Mouse (Mus musculus): ENCODE data around the gene Cyp2g1. TPM values are rescaled to one million over a fixed set of nuclear protein-coding genes. Genes with fewer than 3 reads are reported as not detected.

The Cyp2g1 gene
- polyA plus RNA-seq (2015; fragmentation: Nextera tagmentation; extraction: Ambion mirVana) = not detected in 2 replicates

DNA sequence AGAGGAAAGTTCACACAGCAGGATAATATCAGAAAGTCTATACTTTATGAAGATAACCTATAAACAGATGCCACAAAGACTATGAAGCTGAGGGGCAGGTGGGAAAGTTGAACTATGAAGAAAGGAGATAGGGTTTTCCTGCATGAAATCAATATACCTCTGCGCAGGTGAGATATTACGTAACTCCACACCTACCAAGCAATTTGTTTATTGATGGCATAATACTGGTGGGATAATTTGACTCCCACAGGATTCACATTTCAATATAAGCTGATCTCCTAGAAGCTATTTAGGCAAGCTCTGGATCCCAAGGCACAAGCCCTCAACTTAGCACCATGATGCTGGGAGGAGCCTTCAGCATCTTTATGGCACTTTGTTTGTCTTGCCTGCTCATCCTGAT is at the start of gene Cyp2g1:
Cyp2g1 (plus strand) TSS at position 301 of the 400 bp plus-strand sequence.
- H3K4me2 ChIP-seq = no peak within 1 kb of the TSS
- H3K27me3 ChIP-seq (replicated peaks) = no peaks in the 10 kb centered on the region
- no peak within 1 kb of the TSS for H3K4me3 ChIP-seq (replicated peaks)
- no peak within 1 kb of the TSS for H3K9ac ChIP-seq
- no peaks in the 10 kb centered on the region for H3K9me3 ChIP-seq
- no peak within 1 kb of the TSS for H3K27ac ChIP-seq
- no peaks in the 10 kb centered on the region for H3K36me3 ChIP-seq
- ATAC-seq (ENCODE audit: insufficient read depth, low FRiP score, low read depth) = no peak
- no peaks in the 10 kb centered on the region for H3K4me1 ChIP-seq
- WGBS = 88% methylated on average over 2 of the region's 2 CpGs

DNA sequence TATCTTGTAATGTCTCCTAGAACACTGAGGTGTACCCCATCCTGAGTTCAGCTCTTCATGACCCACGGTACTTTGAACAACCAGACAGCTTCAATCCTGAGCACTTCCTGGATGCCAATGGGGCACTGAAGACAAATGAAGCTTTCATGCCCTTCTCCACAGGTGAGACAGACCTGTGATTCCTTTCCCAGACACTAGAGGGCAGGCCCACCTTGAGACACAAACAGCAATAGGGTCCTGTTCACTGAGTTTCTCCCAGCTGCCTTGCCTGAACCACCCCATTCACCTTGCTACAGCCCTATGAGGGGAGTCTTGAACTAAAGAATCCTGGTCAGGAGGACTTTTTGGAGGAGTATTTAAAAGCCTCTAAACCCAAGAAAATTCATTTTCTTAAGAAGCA is 41.6 kb upstream of the Cyp2g1 start:
- Histone ChIP-seq H3K4me2 (no peak overlapping the region), H3K27ac (no peak overlapping the region), H3K9ac (no peak overlapping the region), H3K9me3 (no peaks in the 10 kb centered on the region), H3K27me3 (replicated peaks) (no peaks in the 10 kb centered on the region), H3K4me1 (no peaks in the 10 kb centered on the region), H3K4me3 (replicated peaks) (no peak overlapping the region), H3K36me3 (no peaks in the 10 kb centered on the region)
- no peak for ATAC-seq (ENCODE audit: insufficient read depth, low FRiP score, low read depth)
- 68% methylated on average over 1 of the region's 1 CpGs for WGBS

DNA sequence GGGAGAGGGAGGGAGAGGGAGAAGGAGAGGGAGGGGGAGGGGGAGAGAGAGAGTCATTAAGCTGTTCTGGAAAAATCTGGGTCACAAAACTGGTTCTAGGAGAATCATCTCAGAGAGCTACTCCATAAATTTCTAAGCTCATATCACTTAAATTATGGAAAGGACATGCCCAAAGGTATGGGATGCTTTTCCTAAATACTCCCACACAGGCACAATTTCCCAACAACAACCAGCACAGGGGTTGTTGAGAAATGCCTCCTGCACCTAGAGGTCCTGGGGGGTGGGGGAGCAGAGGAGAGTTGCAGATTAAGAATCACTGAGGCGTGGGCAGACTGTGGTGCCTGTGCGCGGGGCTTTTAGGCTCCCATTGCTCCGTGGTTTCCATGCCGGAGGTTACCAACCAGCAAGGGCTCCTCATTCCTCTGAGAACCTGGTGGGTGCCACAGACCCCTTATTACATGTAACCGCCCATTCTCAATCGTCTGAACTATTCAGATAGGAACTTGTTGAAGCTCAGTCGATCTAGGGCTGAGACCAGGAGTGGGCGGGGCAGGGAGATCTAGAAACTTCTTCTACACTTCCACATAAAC is 38.7 kb upstream of the Cyp2g1 start:
- no peak overlapping the region for H3K4me2 ChIP-seq
- H3K4me1 ChIP-seq = no peaks in the 10 kb centered on the region
- no peak overlapping the region for H3K9ac ChIP-seq
- ATAC-seq (ENCODE audit: insufficient read depth, low FRiP score, low read depth) = no peak
- H3K9me3 ChIP-seq = no peaks in the 10 kb centered on the region
- no peak overlapping the region for H3K4me3 ChIP-seq (replicated peaks)
- no peak overlapping the region for H3K27ac ChIP-seq
- 72% methylated on average over 9 of the region's 9 CpGs for WGBS
- no peaks in the 10 kb centered on the region for H3K36me3 ChIP-seq
- H3K27me3 ChIP-seq (replicated peaks) = no peaks in the 10 kb centered on the region

DNA sequence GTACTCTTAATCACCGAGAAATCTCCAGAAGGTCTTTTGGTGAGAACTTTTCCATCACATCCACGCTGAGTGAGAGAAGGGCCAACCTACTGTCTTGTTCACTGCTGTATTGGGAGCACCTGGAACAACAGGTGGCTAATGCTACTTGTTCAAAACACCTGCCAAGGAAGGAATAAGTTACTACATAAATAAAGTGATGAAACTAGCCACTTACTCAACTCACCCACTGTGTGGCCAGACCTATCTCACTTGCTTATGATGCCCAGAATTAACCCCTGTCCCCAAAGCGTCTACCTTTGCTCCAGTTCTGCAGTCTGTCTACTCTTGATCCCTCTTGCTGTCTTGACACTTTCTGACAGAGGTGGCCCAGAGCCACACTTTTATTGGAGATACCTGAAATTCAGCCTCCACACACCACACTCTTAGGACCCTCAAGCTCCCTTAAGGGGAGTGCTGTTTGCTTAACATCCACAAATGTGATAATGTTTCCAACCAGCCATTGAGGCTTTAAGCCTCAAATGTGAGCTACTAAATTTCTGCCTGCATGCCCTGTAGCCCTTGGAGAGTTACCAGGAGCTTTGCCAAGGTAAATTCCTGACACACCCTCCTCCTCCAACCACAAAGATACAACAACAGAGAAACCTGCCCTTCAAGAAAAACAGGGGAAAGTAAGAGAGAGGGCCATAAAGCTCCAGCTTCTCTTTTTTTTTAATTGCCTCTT is 35.7 kb upstream of the Cyp2g1 start:
- Histone ChIP-seq H3K4me1 (no peaks in the 10 kb centered on the region), H3K9ac (no peak overlapping the region), H3K4me3 (replicated peaks) (no peak overlapping the region), H3K27ac (peak overlapping the region; percentile 62), H3K36me3 (no peaks in the 10 kb centered on the region), H3K4me2 (no peak overlapping the region), H3K27me3 (replicated peaks) (no peaks in the 10 kb centered on the region), H3K9me3 (no peaks in the 10 kb centered on the region)
- ATAC-seq (ENCODE audit: insufficient read depth, low FRiP score, low read depth) = no peak
- 79% methylated on average over 3 of the region's 3 CpGs for WGBS

DNA sequence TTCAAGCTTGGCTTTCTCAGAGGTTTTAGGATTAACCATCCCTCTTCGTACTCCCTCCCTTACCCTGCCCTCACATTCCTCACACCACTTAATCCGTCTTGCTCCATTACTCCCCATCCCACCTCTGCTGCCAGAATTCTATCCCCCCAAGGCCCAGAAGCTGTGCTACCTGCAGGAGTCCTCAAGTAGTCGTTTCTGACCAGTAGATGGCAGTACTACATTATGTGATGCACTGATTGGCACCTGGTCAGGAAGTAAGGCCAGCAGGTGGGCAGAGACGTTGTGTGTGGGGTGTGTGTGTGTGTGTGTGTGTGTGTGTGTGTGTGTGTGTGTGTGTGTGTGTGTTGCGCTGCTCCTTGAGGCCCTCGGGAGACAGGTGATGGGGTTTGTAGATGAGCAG is 32.8 kb upstream of the Cyp2g1 start:
- H3K4me2 ChIP-seq = no peak overlapping the region
- WGBS = 13% methylated on average over 6 of the region's 6 CpGs
- no peak overlapping the region for H3K9ac ChIP-seq
- H3K9me3 ChIP-seq = no peaks in the 10 kb centered on the region
- H3K36me3 ChIP-seq = no peaks in the 10 kb centered on the region
- H3K27ac ChIP-seq = no peak overlapping the region
- H3K27me3 ChIP-seq (replicated peaks) = no peaks in the 10 kb centered on the region
- peak; percentile 62 for ATAC-seq (ENCODE audit: insufficient read depth, low FRiP score, low read depth)
- no peak overlapping the region for H3K4me3 ChIP-seq (replicated peaks)
- no peaks in the 10 kb centered on the region for H3K4me1 ChIP-seq

DNA sequence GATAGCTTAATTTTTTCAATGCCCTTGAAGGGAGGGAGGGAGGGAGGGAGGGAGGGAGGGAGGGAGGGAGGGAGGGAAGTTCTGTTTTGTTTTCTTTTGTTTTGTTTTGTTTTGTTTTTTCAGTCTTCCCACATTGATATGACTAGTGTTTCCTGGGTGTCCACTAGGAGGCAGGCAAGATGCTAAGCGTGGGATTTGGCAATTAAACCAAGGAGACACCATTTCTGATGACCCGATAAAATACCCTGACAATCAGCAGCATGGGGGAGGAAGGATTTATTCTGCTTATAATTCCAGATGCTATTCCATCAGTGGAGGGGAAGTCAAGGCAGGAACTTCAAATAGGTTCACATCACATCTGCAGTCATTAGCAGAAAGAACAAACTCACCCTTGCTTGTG is 30.9 kb upstream of the Cyp2g1 start:
- ATAC-seq (ENCODE audit: insufficient read depth, low FRiP score, low read depth) = no peak
- H3K9me3 ChIP-seq = no peaks in the 10 kb centered on the region
- H3K36me3 ChIP-seq = no peaks in the 10 kb centered on the region
- H3K4me3 ChIP-seq (replicated peaks) = no peak overlapping the region
- no peaks in the 10 kb centered on the region for H3K27me3 ChIP-seq (replicated peaks)
- H3K4me1 ChIP-seq = no peaks in the 10 kb centered on the region
- no peak overlapping the region for H3K4me2 ChIP-seq
- H3K9ac ChIP-seq = no peak overlapping the region
- 39% methylated on average over 2 of the region's 2 CpGs for WGBS
- H3K27ac ChIP-seq = no peak overlapping the region

DNA sequence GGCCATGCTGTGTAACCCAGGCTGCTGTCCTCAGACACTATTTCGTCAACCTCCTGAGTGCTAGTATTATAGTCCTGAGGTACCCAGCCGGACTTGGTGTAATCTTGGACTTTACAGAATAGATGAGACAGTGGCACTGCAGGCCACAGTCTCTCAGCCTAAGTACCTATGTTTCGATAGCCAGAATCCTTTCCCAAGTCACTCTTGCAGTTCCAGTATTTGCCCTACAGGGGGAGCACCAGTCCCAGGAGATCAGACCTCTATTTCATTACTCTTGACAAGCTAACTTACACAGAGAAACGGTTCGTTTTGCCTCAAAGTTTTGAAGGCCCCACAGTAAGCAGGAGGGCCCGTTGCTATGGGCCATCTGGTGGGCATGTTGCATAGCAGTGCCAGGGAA is 30.2 kb upstream of the Cyp2g1 start:
- H3K4me3 ChIP-seq (replicated peaks) = no peak overlapping the region
- no peaks in the 10 kb centered on the region for H3K9me3 ChIP-seq
- H3K9ac ChIP-seq = no peak overlapping the region
- H3K36me3 ChIP-seq = no peaks in the 10 kb centered on the region
- 27% methylated on average over 6 of the region's 6 CpGs for WGBS
- no peak overlapping the region for H3K4me2 ChIP-seq
- no peaks in the 10 kb centered on the region for H3K4me1 ChIP-seq
- H3K27ac ChIP-seq = no peak overlapping the region
- H3K27me3 ChIP-seq (replicated peaks) = no peaks in the 10 kb centered on the region
- ATAC-seq (ENCODE audit: insufficient read depth, low FRiP score, low read depth) = no peak

DNA sequence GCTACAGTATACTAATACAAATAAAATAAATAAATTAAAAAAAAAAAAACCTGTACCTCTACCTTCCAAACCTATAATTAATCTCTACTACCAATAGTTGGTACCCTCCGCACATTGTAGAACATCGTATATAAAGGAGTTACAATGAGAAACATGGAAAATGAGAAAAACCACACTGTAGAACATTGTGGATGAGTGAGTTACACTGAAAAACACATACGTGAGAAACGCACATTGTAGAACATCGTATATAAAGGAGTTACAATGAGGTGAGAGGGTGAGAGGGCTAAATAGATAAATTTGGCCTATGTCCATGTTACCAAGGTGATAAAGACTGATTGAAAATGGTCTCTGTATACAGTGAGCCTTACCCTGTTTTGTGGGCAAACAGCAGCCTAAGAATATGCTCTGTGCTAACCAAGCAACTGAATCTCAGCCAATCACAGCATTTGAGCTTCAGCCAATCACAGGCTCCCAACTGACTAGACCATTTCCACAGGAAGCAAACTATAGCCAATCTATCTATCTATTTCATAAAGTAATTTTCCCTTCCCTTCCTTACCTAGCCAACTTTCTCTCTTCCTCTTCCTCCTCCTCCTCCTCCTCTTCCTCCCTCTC is 28.8 kb upstream of the Cyp2g1 start:
- H3K9ac ChIP-seq = no peak overlapping the region
- no peaks in the 10 kb centered on the region for H3K27me3 ChIP-seq (replicated peaks)
- no peak overlapping the region for H3K4me3 ChIP-seq (replicated peaks)
- no peak overlapping the region for H3K4me2 ChIP-seq
- no peak overlapping the region for H3K27ac ChIP-seq
- 76% methylated on average over 5 of the region's 5 CpGs for WGBS
- H3K4me1 ChIP-seq = no peaks in the 10 kb centered on the region
- H3K36me3 ChIP-seq = no peaks in the 10 kb centered on the region
- ATAC-seq (ENCODE audit: insufficient read depth, low FRiP score, low read depth) = peak; percentile 52; the same call in 1 of the 2 replicates
- H3K9me3 ChIP-seq = no peaks in the 10 kb centered on the region

DNA sequence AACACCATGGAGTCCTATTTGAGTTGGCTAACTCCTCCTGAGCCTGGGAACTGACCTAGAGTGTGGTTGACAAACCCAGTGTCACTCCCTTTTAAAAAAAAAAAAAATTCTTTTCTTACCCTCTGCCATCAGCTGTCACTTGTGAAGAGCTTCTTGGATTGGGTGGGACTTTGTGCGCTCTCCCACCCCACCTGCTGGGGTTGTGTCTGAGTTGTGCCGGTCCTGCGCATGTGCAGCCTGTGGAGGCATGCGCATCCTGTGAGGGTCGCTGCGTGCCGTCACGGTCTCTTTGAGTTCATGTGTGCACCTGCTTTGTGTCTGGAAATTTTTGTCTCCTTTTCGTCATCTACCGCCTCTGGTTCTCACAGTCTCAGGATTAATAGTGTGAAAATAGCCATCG is 28.2 kb upstream of the Cyp2g1 start:
- 18% methylated on average over 11 of the region's 11 CpGs for WGBS
- Histone ChIP-seq H3K36me3 (no peaks in the 10 kb centered on the region), H3K27me3 (replicated peaks) (no peaks in the 10 kb centered on the region), H3K4me2 (no peak overlapping the region), H3K4me1 (no peaks in the 10 kb centered on the region), H3K9ac (no peak overlapping the region), H3K27ac (no peak overlapping the region), H3K9me3 (no peaks in the 10 kb centered on the region), H3K4me3 (replicated peaks) (no peak overlapping the region)
- no peak for ATAC-seq (ENCODE audit: insufficient read depth, low FRiP score, low read depth)

DNA sequence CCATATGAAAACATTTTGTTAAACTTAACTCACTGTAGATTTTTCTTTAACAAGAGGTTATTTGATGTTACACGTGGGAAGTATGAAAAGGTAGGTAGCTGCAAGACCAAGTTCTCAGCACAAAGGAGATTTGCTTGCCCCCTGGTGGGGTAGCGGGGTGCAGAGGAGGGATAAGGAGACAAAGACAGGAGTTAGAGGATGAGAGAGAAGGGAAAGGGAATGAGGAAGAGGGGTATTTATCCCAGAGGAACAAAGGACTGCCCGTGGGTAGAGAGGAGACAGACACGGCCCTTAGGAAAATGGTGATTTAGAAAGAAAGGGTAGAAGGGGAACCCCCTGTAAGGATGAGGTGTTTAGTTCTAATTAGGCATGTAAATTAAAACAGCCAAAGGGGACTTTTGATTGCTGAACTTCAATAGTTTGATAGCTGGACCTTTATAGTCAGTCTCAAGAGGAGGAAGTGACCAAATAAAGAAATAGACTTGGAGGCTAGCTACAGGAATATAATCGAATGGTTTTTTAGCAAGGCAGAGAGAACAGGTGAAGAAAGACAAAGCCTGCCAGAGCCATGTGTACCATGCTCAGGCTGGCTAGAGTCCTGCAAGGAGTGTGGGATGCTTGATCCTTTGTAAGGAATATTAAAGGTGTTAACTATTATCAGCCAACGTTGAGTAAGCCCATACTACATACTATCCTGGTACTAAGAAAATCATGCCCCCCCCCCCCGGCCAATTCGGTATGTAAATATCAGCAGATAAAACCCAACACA is 27.5 kb upstream of the Cyp2g1 start:
- Histone ChIP-seq H3K27me3 (replicated peaks) (no peaks in the 10 kb centered on the region), H3K4me1 (no peaks in the 10 kb centered on the region), H3K36me3 (no peaks in the 10 kb centered on the region), H3K9me3 (no peaks in the 10 kb centered on the region), H3K4me2 (no peak overlapping the region), H3K9ac (no peak overlapping the region), H3K4me3 (replicated peaks) (no peak overlapping the region), H3K27ac (peak overlapping the region; percentile 48; the same call in 1 of the 2 replicates)
- WGBS = 22% methylated on average over 8 of the region's 8 CpGs
- no peak for ATAC-seq (ENCODE audit: insufficient read depth, low FRiP score, low read depth)

DNA sequence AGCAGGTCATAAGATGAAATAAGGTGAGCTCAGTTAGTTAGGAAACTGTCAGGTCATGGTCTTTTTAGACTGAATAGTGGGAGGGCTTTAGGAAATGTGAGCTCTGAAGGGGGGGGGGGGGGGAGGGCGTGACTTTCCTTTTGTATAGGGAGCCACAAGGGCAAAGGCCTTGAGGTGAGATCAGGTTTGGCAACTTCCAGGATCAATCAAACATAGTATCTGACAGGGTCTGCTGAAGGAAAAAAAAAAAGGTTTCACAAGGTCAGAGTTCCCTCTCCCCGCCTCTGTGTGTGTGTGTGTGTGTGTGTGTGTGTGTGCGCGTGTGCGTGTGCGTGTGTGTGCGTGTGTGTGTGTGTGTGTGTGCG is 26.9 kb upstream of the Cyp2g1 start:
- Histone ChIP-seq H3K4me2 (no peak overlapping the region), H3K36me3 (no peaks in the 10 kb centered on the region), H3K27me3 (replicated peaks) (no peaks in the 10 kb centered on the region), H3K9me3 (no peaks in the 10 kb centered on the region), H3K27ac (peak overlapping the region; percentile 48; the same call in 1 of the 2 replicates), H3K4me1 (no peaks in the 10 kb centered on the region), H3K4me3 (replicated peaks) (no peak overlapping the region), H3K9ac (no peak overlapping the region)
- ATAC-seq (ENCODE audit: insufficient read depth, low FRiP score, low read depth) = peak; percentile 65; the same call in 1 of the 2 replicates
- WGBS = 37% methylated on average over 7 of the region's 8 CpGs

DNA sequence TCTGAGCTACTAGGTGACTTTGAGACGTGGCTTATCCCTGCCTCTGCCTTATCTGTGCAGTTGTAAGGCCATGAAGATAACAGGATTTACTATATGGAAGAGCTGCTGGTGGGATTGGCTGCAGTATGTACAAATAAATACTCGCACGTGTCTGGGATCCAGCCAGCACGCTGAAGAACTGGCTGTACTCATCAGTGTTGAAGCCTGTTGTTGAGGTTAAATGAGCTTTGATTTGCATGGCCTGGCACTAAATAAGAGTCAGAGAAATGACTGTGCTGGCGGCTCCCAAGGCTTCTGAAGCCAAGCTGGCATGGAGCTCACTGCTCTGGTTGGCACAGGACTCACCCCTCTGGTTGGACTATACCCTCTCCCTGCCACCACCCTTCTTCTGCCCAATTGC is 25.5 kb upstream of the Cyp2g1 start:
- Histone ChIP-seq H3K9me3 (no peaks in the 10 kb centered on the region), H3K27me3 (replicated peaks) (no peaks in the 10 kb centered on the region), H3K4me2 (no peak overlapping the region), H3K4me3 (replicated peaks) (no peak overlapping the region), H3K4me1 (no peaks in the 10 kb centered on the region), H3K9ac (no peak overlapping the region), H3K27ac (no peak overlapping the region), H3K36me3 (no peaks in the 10 kb centered on the region)
- 49% methylated on average over 5 of the region's 5 CpGs for WGBS
- peak; percentile 63 for ATAC-seq (ENCODE audit: insufficient read depth, low FRiP score, low read depth)

Data from stomach, embryonic 15.5 days (tissue).